Mouse (Mus musculus): ENCODE data around the gene Epb41l1.

Epb41l1 gene

GRCm38 (mm10) chr2:156456386-156457342, 36.0 kb downstream of the Epb41l1 start:
- DNase-seq (ENCODE audit: inconsistent age in 2 of 2, low spot score in 1 of 2), result peak in 1 of 2 experiments; percentile 60

- peak; percentile 64 to 84 for DNase-seq (ENCODE audit: inconsistent age in 2 of 2, low spot score in 1 of 2)
Observed at GRCm38 (mm10) chr2:156457343-156457717, 36.6 kb downstream of the Epb41l1 start.

DNA sequence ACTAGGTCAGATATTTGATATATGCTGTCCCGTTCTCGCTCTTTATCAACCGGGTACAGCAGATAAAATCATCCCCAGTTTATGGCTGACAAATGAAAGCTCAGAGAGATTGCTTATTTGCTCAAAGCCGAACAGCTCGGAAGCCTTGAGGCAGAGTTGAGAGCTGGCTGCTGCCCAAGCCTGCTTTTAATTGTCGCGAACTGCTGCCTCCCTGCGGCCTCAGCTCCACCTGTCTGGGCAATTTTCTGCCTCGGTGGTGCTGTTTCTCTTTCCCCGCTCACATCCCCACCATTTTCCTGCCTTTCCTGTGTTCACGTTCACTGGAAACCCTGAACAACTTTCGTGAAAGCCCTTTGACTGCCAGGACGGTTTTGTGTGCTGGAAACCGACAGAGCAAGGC, 39.8 kb downstream of the Epb41l1 start:
- peak; percentile 80 to 93 for DNase-seq (ENCODE audit: inconsistent age in 2 of 2, low spot score in 1 of 2)

DNA sequence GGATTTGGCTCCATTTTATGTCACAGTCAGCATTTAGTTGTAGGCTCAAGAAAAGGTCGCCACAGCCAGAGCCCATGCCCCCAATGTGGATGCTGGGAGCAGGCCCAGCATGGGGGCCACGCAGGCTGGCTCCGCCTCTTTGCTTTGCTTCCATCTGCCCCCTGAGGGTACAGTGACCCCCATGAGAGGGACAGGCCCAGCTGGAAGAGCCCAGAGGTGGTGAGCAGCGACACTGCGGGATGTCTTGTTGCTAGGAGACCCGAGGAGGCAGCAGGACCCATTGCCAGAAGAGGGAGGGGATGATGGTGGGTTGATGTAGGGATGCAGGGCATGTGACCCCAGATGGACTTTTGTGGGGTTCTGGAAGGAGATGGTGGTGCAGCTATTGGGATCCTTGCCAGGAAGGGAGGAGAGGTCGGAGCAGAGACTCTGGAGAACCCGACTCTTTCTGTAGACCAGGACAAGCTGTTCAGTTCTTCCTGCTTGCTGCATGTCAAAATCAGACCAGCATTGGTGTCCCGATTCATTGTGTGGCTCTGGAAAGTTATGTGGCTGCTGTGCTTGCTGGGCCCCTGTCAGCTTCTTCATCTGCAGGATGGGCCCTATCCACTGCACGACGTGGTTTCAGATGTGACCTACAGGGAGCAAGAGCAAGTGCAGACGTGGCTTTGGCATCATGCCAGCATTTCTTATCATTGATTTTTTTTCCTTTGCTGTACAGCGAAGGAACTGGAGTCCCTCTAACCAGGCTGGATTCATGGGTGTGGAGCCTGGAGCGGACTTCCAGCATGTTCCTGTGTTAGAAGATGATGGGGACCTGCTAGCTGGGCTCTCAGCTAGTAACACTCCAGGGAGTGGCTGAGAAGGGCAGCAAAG, 41.7 kb downstream of the Epb41l1 start:
- DNase-seq (ENCODE audit: inconsistent age in 2 of 2, low spot score in 1 of 2), result peak; percentile 60 to 88

DNA sequence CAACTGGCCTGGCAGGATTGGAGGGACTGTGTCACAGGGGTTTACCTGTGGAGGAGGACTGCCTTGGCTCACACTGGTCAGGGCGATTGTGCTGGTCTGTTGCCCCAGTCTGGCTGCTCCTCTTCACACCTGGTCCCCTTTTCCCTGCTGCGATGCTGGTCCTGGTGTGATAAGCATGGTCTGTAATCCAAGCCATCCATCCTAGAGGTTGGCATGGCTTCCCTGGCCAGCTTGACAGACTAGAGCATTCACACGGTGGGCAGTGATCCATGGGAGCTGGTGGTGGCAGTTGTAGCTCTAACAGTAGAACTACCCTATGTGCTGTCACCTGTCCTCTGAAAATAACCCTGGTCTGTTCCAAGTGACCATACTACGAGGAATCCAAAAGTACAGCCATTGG, 43.7 kb downstream of the Epb41l1 start:
- no peak for DNase-seq (ENCODE audit: inconsistent age in 2 of 2, low spot score in 1 of 2)

- DNase-seq (ENCODE audit: inconsistent age in 2 of 2, low spot score in 1 of 2), result no peak
Observed at GRCm38 (mm10) chr2:156467538-156467937, 46.8 kb downstream of the Epb41l1 start.

DNA sequence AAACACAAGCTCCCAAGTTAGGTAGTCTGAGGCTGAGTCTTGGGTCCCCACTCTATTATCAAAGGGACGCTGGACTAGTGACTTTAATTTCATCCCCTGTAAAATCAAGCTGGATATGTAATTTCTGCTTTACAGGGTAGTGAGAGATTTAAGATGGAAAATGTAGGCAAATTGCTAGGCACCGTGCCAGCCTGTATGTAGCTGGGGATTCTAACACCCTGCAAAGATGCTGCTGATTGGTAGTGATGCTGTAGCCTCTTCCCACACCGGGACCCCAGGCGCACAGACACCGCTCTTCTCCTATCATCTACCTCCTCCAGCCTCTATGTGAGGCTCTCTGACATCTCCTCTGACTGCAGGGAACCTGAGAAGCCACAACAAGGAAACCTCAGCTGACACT, 48.2 kb downstream of the Epb41l1 start:
- DNase-seq (ENCODE audit: inconsistent age in 2 of 2, low spot score in 1 of 2), result no peak

- DNase-seq (ENCODE audit: inconsistent age in 2 of 2, low spot score in 1 of 2), result no peak
Observed at GRCm38 (mm10) chr2:156469508-156469907, 48.8 kb downstream of the Epb41l1 start.

GRCm38 (mm10) chr2:156470938-156471337, 50.2 kb downstream of the Epb41l1 start:
- no peak for DNase-seq (ENCODE audit: inconsistent age in 2 of 2, low spot score in 1 of 2)

DNA sequence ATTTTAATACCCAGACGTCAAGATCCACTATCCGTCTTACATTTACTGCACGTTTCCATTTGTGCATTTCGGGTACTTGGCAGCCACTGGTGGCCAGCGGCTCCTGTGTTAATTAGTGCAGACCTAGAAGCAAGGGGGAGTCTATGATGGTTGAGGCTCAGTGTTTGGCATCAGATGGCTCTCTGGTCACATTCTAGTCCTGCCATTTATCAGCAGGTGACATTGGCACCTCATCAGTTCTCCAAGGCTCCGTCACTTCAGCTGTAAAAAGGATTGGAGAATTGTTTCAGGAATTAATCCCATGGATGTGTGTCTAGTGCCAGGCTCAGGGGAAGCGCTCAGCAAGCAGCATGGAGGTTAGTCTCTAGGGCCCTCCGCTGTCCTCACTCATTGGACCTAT, 51.6 kb downstream of the Epb41l1 start:
- DNase-seq (ENCODE audit: inconsistent age in 2 of 2, low spot score in 1 of 2), result no peak

DNA sequence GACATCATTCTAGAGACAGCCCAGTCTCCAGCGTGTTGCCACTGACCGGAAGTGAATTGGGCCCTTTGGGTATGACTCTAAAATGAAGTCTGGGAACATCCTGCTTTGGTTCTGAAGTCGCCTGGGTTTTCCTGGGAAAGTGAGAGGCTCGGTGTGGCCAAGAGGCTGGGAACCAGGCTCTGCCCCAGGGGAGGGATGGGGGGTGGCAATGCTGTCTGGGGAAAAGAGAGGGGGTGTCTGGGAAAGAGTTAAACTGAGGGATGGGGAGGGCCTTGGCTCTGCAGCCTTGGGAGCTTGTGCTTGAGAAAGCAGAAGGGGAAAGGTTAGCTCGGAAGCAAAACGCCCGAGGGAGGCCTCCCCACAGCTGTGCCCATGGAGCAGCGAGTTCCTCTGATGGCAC, 53.0 kb downstream of the Epb41l1 start:
- peak in 1 of 2 experiments; percentile 41 for DNase-seq (ENCODE audit: inconsistent age in 2 of 2, low spot score in 1 of 2)

DNA sequence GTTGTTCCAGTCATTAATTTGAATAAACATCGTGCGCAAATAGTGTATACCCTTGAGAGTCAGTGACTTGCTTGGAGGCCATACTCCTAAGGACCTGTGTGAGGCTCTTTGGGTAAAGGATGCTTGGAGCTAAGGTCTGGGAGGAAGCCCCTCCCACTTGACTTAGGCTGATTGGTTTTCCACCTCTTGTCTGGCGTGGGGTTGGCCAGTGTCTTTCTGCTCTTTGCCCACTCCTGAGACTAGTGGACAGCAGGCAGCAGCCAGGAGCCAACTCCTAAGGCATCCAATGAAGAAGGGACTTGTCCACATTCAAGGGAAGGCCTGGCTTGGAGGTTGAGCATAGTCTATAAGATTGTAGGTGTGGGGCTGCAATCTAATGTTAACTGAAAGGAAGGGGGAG, 53.4 kb downstream of the Epb41l1 start:
- DNase-seq (ENCODE audit: inconsistent age in 2 of 2, low spot score in 1 of 2), result no peak

- no peak for DNase-seq (ENCODE audit: inconsistent age in 2 of 2, low spot score in 1 of 2)
Observed at GRCm38 (mm10) chr2:156474891-156475284, 54.2 kb downstream of the Epb41l1 start.

GRCm38 (mm10) chr2:156475285-156476110, 54.8 kb downstream of the Epb41l1 start:
- peak; percentile 85 to 96 for DNase-seq (ENCODE audit: inconsistent age in 2 of 2, low spot score in 1 of 2)

DNA sequence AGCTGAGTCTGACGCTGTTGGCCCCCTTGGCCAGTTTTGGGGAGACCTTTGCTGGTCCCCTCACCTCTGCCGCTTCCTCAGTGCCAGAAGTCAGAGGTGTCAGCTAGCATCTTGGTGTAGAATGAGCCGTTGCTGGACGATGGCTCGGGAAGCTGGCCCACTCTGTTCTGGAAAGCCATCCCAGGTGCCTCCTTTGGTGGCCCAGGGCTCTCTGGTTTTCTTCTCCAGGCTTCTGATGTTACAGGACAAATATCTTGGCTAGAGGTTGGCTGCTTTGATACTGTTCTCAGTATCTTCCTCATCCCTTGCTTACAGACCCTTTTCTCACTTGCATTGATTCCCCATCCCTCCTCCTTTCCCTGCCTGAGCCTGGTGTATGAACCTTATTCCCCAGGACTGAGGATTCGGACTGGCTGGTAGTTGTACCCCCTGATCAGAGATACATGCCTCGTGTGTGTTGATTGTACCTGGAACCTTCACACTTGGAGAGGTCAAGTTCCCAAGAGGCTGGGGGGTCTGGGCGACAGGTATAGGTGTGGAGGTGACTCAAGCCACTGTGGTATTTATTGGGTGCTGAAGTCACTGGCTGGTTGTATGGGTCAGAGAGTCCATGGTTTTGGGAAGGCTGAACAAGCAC, 55.5 kb downstream of the Epb41l1 start:
- no peak for DNase-seq (ENCODE audit: inconsistent age in 2 of 2, low spot score in 1 of 2)

DNA sequence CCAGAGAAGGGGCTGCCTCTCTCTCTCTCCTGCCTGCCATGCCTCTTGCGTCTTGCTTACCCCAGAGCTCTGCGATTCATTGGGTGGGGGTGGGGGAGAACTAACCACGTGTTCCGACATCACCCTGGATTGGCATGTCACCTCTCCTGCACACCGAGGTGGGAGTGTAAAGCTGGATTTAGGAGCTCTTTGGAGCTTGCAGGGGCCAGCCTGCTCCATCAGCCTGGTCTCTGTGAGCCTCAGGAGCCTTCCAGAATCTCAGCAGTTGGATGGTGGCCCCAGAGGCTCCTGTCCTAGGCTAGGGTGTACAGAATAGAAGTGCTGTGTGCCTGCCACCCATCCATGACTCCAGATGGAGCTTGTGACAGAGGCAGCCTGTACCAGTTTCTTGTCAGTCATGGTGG, 56.0 kb downstream of the Epb41l1 start:
- DNase-seq (ENCODE audit: inconsistent age in 2 of 2, low spot score in 1 of 2), result peak in 1 of 2 experiments; percentile 51

- peak in 1 of 2 experiments; percentile 73 for DNase-seq (ENCODE audit: inconsistent age in 2 of 2, low spot score in 1 of 2)
Observed at GRCm38 (mm10) chr2:156478046-156478690, 57.5 kb downstream of the Epb41l1 start.

DNA sequence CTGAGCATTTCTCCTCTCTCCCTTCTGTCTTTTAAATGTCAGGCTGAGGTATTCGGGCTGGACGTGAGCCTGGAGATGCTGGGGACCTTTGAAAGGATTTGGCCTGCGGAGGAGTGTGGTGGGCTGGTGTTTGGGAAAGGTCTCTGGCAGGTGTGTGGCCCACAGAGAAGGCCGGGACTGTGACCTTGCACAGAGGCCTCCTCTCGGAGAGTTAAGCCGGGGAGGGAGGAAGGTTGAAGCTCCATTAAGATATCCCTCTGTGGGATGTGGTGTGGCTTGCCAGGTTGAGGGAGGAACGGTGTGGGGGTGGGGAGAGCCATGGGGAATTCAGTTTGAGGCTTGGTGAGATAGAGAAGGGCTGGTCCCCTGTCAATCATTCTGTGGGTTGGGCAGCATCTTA, 59.1 kb downstream of the Epb41l1 start:
- peak in 1 of 2 experiments; percentile 55 for DNase-seq (ENCODE audit: inconsistent age in 2 of 2, low spot score in 1 of 2)

GRCm38 (mm10) chr2:156480267-156480666, 59.6 kb downstream of the Epb41l1 start:
- DNase-seq (ENCODE audit: inconsistent age in 2 of 2, low spot score in 1 of 2), result peak in 1 of 2 experiments; percentile 42

- DNase-seq (ENCODE audit: inconsistent age in 2 of 2, low spot score in 1 of 2), result peak in 1 of 2 experiments; percentile 80
Observed at GRCm38 (mm10) chr2:156482299-156482698, 61.6 kb downstream of the Epb41l1 start.
